Mouse (Mus musculus) adrenal gland, postnatal 36 days (tissue): ENCODE measurements around the gene Miga1. TPM values are rescaled to one million over a fixed set of nuclear protein-coding genes. Genes with fewer than 3 reads are reported as not detected.
A peak's percentile ranks its signal among the peaks of the same experiment; 100 is the strongest.
"Not testable (repeated sequence)": the region's sequence is repeated elsewhere in the genome, so short reads cannot be mapped to it uniquely, and the experiment has no call there.

Experiments used
- DNase-seq, 2 experiments: peaks; one replicate each; pipeline ENCODE4 v3.0.0; 2021; ENCODE audit warnings: mixed read lengths in 1 of 2
- total RNA-seq, 2 experiments: library from RNA; stranded (reverse); gene quantifications; 2 replicates each; pipeline ENCODE4 v1.2.3; 2021

Gene Miga1
- total RNA-seq, 2 experiments from 2014 or later = 9.7 to 12.1 TPM

DNA sequence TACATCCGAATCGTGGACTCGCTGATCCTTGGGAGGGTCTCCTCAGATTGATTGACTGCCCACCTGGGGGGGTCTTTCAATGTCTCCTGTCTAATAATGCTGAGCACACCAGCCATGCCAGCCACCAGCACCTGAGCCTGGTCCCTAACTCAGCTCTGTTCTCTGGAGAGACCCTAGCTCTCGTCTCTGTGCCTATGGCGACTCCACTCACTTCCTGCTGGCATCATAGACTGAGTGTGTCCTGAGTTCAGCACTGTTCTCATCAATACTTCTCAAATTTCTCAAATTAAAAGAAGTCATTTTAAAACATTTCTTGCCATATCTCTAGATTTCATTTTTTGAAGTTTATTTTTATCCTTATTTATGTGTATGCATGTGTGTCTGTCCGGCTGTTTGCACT lies 8.1 kb downstream of the Miga1 start:
- no peak for DNase-seq

DNA sequence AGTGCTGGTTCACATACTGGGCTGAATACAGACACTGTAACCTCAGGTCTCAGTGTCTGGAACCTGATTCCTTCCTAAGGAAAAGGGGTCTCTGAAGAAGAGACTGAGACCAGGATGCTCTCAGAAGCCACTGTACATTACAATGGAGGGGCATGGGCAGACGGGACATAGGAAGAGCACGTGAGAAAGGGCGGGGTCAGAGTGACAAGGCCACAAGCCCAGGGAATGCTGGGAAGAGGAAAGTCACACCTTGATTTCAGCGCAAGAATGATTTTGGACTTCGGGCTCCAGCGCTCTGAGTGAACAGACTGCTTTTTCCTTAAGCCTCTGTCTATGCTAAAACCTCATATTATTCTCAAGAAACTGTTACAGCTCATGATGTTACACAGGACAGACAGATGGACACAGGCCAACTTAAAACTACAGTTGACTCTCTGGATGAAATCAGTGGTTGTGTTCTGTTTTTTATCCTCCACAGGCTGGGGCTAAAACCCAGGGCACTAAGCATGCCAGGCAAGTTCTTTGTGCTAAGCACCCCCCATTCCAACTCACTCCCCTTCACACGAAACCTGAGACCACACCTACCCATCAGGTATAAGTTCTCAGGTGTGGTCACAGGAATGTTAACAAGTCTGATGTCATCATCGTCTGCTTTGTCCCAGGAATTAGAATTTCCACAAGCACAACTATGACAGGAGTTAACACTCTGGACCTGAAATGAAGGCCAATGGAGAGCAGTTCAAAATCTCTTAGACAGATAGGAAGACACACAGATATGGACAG lies 18.3 kb downstream of the Miga1 start:
- no peak for DNase-seq

DNA sequence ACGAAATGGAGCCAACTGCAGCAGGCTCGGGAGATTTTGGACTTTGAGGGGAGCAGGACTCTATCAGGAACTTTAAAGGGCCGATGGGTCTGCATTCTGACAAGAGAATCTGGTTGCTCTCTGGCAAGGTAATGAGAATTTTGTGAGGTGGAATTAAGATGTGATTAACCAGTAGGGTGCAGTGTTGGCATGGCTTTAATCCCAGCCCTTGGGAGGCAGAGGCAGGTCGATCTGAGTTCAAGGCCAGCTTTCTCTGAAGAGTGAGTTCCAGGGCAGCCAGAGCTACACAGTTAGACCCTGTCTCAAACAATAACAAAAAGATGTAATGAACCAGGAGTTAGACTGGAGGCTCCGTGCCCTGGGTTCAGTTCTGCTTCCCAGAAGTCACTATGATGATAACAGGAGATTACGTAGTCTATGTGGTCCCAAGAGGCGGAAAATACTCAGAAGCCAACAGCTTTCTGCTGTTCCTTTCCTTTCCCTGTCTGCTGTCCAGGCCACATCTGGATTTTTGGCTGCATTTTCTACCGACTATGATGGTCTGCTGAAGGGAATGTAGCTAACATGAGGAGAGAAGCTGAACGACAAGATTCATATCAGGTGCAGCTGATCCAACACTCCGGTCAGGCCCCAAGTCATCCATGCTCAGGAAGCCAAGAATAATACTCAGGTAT lies 19.1 kb downstream of the Miga1 start:
- DNase-seq = no peak

- DNase-seq = not testable (repeated sequence)
Observed at GRCm38 (mm10) chr3:152316447-152317173, 23.6 kb downstream of the Miga1 start.

GRCm38 (mm10) chr3:152315613-152316012 lies 24.6 kb downstream of the Miga1 start:
- DNase-seq = peak; percentile 87 to 91

DNA sequence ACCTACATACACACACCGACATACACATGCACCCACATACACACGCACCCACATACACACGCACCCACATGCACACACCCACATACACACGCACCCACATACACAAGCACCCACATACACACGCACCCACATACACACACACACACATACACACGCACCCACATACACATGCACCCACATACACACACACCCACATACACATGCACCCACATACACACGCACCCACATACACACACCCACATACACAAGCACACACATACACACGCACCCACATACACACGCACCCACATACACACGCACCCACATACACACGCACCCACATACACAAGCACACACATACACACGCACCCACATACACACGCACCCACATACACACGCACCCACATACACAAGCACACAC lies 25.5 kb downstream of the Miga1 start:
- DNase-seq = not testable (repeated sequence)

DNA sequence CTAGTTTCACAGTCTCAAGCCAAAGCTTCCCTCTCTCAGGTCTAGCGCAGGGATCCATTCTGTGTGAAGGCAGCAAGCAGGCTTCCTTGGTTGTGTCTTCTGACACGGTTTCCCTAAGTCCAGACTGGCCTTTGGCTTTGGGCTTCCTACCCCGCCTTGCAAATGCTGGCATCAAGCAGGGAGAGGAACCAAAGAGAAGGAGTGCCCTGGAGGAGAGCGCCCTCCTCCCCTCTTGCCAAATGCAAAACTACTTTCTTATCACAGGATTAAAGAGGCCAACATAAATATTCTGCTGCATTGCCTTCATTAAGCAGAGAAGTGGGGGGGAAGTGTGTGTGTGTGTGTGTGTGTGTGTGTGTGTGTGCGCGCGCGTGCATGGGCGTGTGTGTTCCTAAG lies 31.0 kb downstream of the Miga1 start:
- DNase-seq = no peak

GRCm38 (mm10) chr3:152308485-152309249 lies 31.5 kb downstream of the Miga1 start:
- DNase-seq = peak; percentile 23 to 30

- DNase-seq = no peak
Observed at GRCm38 (mm10) chr3:152305971-152306370, 34.2 kb downstream of the Miga1 start.

DNA sequence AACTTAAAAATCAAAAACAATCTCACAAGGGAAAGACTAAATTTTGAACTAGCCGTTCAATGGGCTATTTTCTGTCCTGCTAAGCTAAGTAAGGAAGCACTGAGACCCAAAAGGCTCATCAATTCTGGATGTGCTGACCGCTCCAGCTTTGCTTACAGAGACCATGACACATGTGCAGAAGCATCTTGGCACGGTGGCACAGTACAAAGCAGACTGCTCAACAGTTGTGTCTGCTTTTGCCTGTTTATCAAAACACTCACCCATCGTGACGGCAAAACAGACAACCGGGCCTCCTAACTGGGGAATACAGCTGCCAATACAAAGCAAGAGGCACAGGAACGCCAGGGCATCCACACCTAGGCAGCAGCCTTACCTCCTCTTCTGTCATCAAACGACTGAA lies 35.1 kb downstream of the Miga1 start:
- no peak for DNase-seq

DNA sequence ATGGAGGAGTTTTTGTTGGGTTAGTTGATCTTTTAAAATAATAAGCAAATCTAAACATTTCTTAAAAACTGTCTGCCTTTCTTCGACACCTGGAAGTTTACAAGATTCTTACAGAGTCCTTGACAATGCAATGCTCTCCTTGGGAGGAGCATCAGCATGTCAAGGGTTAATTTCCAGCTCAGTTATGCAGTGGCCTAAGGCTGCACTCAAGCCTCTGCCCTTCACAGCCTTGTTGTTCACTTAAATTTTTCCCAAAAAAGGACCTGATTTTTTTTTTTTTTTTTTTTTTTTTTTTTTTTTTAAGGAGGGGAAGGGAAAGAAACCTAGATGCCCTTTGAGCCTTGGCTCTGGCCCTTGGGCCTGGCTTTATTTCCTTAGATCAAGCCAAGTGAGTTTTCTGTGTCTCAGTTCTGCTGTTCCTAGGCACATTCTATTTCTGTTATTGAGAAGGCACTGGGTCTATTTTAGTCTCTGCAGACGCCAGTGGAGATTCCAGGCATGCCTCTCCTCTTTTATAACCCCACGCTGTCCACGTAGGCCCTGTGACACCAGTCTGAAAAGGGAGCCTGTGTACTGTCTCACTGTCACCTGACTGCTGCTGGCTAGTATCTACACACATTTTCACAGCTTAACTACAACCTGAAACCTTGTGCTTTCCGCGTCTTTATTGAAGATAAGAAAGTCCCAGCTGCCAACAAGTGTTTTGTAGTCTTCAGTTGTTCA lies 36.0 kb downstream of the Miga1 start:
- no peak for DNase-seq

- no peak for DNase-seq
Observed at GRCm38 (mm10) chr3:152302991-152303390, 37.2 kb downstream of the Miga1 start.

DNA sequence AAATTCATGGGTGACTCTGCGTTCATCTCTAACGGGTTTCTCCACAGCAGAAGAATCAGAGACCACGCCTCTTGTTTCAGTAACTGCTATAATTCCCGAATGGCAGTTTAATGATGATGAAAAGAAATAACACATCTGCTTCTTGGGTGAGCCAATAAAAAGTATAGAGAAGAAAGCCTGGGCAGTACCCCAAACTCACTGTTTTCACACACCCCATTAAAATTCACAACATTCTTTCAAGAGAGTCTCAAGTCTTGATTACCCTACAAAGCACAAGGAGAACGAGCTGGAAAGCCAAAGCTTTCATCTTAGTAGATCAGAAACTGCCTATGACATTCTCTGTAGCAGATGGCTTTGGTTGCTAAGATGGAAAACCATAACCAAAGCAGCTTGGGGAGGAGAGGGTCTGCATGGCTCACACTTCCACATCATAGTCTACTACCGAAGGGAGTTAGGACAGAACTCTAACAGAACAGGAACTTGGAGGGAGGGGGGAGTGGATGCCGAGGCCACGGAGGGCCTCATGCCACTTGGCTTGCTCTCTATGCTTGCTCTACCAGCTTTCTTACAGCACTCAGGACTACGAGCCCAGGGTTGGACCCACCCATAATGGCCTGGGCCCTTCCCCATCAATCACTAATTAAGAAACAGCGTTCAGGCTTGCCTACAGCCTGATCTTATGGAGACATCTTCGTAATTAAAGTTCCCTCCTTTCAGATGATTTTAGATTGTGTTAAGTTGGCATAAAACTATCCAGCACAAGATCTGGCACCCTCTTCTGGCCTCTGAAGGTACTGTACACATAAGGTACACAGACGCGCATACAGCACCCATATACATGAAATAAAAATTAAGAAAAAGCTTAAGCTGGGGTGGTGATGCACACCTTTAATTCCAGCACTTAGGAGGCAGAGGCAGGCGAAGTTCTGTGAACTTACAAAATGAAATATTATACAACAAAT lies 39.5 kb downstream of the Miga1 start:
- DNase-seq = no peak

DNA sequence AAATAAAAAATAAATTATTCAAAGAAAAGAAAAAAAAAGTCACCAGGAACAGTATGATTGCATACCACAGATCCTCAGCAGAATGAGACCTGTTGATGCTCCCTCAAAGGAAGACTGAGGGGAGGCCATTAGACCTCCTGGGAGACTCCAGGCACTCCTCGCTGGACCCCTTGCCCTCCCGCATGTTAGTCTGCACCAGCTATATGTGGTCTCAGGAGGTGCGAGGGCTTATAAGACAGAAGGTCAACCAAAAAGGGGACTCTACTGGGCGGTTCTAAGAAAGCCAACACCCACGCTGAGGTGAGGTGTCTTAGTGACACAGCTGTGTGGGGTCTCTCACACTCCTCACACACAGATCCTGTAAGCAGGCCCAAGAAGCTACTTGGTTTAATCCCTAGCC lies 44.3 kb downstream of the Miga1 start:
- no peak for DNase-seq

- DNase-seq = no peak
Observed at GRCm38 (mm10) chr3:152294400-152294799, 45.8 kb downstream of the Miga1 start.

DNA sequence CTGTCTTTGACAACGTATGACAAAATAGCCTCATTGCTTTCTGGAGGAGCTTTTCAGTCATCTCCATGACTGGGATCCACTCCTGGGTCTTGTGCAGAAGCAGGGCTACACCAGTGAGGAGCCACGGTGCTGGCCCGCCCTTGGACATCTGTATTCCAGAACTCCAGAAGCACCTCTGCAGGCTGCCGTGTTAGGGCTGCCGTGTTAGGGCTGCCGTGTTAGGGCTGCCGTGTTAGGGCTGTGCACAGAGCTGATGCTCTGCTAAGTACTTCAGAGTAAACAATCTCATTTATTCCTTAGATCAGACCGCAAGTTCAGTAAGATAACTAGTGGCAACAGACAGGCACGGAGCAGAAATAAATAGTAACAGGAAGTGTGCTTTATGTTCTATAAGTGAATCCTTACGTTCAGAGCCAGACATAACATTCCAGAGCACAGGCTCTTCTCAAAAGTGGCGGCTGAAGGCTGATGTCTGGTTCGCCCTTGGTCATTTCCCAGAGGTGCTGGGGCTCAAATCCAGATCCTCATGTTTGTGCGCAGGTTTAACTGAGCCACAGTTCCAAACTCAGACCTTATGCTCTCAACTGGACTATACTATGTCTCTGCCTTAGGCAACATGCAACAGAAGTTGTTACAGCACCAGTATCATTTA lies 46.6 kb downstream of the Miga1 start:
- no peak for DNase-seq

DNA sequence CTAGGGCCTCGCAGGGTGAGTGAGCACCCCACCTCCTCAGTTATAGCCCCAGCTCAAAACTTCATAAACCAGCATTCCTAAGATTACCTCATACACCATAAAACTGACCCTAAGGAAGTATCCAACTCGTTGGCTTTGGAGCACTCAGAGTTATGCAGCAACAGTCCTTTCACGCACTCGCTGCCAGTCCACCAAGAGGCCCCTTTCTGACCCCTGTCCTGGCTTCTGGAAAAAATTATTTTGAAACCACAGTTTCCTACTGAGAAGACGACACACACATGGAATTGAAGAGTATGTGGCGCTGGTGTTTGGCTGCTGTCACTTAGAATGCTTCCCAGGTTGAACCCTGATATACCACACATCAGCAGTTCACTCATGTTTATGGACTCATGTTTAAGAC lies 48.3 kb downstream of the Miga1 start:
- DNase-seq = no peak

- DNase-seq = no peak
Observed at GRCm38 (mm10) chr3:152290175-152290798, 49.9 kb downstream of the Miga1 start.

DNA sequence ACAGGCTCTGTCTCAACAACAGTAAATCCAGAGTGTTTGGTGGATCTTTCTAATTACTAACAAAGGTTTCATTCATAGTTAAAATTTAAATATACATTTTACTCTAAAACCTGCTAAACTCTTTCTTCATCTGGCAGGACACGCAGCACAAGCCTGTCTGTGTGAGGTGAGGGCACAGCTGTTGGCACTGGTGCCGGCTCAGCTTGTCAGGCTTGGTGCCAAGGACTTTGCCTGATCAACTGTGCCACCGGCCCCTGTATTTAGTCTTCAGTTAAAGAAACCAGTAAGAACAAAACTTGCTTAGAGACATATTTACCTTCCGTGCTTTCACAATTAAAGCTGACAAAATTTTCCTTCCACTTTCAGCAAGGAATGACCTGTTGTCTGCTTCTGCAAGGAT lies 51.5 kb downstream of the Miga1 start:
- peak; percentile 73 to 76 for DNase-seq
